Mouse (Mus musculus) heart, embryonic 12.5 days (tissue): Measurements from ENCODE around the gene Heyl. TPM values are rescaled to one million over a fixed set of nuclear protein-coding genes. Genes with fewer than 3 reads are reported as not detected.
A peak's percentile ranks its signal among the peaks of the same experiment; 100 is the strongest.

Source experiments
- ATAC-seq: fragments of 200-750 bp; cut with Nextera tagmentation; 2 replicates; pipeline ENCODE4 v1.8.0; 2017; ENCODE audit warnings: moderate TSS enrichment, moderate library complexity; ENCODE audit not compliant: insufficient number of reproducible peaks, low FRiP score
- H3K27ac ChIP-seq: fragments of 300-500 bp; sonication (generic); 2 replicates; pipeline ENCODE4 v1.5.1; 2016; ENCODE audit warnings: mild to moderate bottlenecking, moderate library complexity; ENCODE audit not compliant: poor library complexity, severe bottlenecking
- H3K27me3 ChIP-seq: fragments of 300-500 bp; sonication (generic); replicated peaks from 2 replicates; pipeline ENCODE4 v1.6.1; 2016; ENCODE audit warnings: mild to moderate bottlenecking, moderate library complexity
- H3K36me3 ChIP-seq: fragments of 300-500 bp; sonication (generic); 2 replicates; pipeline ENCODE4 v1.6.1; 2016; ENCODE audit warnings: mild to moderate bottlenecking, moderate library complexity
- H3K4me1 ChIP-seq: fragments of 300-500 bp; sonication (generic); replicated peaks from 2 replicates; pipeline ENCODE4 v1.6.1; 2016; ENCODE audit warnings: mild to moderate bottlenecking
- H3K4me2 ChIP-seq: fragments of 300-500 bp; sonication (generic); 2 replicates; pipeline ENCODE4 v1.6.1; 2016; ENCODE audit warnings: mild to moderate bottlenecking, moderate library complexity
- H3K4me3 ChIP-seq: fragments of 300-500 bp; sonication (generic); 2 replicates; pipeline ENCODE4 v1.5.1; 2016; ENCODE audit warnings: mild to moderate bottlenecking
- H3K9ac ChIP-seq: fragments of 300-500 bp; sonication (generic); 2 replicates; pipeline ENCODE4 v1.6.1; 2016; ENCODE audit warnings: mild to moderate bottlenecking, moderate library complexity
- H3K9me3 ChIP-seq: fragments of 300-500 bp; sonication (generic); replicated peaks from 2 replicates; pipeline ENCODE4 v1.6.1; 2016; ENCODE audit warnings: mild to moderate bottlenecking, moderate library complexity
- WGBS: fragments of 180-500 bp; shearing (Covaris S2); methylation state at CpG from one replicate; pipeline ENCODE4 v1.1.7; 2016; 5-methylcytosine and 5-hydroxymethylcytosine counted together
- polyA plus RNA-seq: library from polyadenylated mRNA; unstranded; fragments of >200 nt; fragmentation: Nextera tagmentation; extraction: Ambion mirVana; gene quantifications from 2 replicates; pipeline ENCODE4 v1.2.1, GENCODE M21; 2016

The Heyl gene
- polyA plus RNA-seq, 1 experiment from 2014 or later: 7.3 TPM

DNA sequence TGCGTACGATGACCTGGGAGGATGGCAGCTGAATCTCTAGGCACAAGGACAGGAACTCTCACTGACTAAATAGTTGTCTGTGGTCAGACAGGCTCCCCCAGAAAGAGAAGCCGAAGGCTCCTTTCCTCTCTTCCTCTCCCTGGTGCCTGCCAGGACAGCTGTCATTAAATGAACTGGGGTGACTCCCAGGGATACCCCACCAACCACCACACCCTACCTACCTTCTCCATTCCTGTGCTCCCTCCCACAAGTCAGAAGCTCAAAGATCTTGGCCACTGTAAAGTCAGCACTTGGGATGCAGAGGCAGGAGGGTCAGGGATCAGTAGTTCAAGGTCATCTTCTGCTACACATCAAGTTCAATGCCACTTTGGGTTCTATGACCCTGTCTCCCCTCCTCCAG lies 515 bp upstream of the Heyl start:
- no peak overlapping the region for H3K9ac ChIP-seq
- peaks cover 48% of the 10 kb centered on the region for H3K4me1 ChIP-seq
- peaks cover 19% of the 10 kb centered on the region; the same call in 1 of the 2 replicates for H3K27me3 ChIP-seq
- no peak overlapping the region for H3K27ac ChIP-seq
- peak overlapping the region; percentile 97; the same call in 1 of the 2 replicates for H3K4me2 ChIP-seq
- H3K4me3 ChIP-seq: peak overlapping the region; percentile 61; the same call in 1 of the 2 replicates
- no peaks in the 10 kb centered on the region for H3K36me3 ChIP-seq
- 66% methylated on average over 3 of the region's 3 CpGs for WGBS
- ATAC-seq: no peak
- H3K9me3 ChIP-seq: no peaks in the 10 kb centered on the region

DNA sequence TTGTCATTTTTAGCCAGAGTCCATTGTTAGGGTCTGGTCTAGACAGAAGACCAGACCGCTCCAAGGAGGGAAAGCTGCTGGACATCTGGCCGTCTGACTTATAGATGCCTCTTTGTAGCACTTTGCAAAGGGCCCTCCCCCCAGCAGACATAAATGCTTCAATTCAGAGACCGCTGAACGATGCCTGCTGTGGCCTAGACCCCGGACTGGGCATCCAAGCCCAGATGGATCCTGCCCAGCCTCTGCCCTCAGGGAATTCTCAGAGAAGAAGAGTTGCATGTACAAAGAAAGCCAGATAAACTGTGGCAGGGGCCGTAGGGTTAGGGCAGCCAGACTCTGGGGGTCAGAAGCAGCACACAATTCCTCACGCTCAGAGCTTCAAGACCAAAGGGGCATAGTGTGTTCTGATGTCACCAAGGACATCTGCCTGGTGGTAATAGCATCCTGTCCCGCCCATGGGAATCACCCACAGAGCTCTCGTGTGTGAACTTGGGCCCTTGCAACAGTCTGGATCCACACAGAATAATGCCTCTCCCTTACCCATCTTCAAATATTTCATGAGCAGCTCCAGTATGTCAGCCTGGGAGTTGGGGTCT lies 2.6 kb downstream of the Heyl start:
- Histone ChIP-seq H3K4me2 (no peak overlapping the region), H3K9me3 (no peaks in the 10 kb centered on the region), H3K4me3 (no peak overlapping the region), H3K36me3 (no peaks in the 10 kb centered on the region), H3K27ac (no peak overlapping the region), H3K27me3 (peaks cover 26% of the 10 kb centered on the region; the same call in 1 of the 2 replicates), H3K9ac (no peak overlapping the region), H3K4me1 (peaks cover 59% of the 10 kb centered on the region)
- WGBS: 63% methylated on average over 9 of the region's 9 CpGs
- ATAC-seq: no peak

DNA sequence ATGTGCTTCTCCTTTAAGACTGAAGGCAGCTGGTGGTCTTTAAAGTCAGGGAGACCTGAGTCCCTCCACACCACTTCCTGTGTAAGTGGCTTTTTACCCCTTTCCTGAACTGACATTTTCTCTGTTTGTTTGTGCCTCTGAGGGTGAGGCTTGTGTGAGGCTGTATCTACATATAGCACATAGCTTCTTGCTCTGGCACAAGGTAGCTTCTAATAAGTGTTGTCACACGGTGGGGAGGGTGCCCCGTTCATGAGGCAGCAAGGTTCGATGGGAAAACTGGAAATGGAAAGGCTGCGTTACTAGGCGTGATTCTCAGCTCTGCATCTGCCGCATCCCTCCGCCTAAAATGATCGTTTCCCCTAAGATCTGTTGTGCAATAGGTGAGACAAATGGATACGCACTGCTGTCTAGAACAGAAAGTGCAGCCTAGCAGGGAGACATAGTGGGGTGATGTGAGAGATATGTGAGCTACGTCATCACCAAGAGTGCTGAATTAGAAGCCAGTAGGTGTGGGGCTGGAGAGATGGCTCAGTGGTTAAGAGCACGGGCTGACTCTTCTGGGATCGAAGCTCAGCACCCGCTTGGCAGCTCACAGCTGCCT lies 3.2 kb downstream of the Heyl start:
- no peak overlapping the region for H3K9ac ChIP-seq

DNA sequence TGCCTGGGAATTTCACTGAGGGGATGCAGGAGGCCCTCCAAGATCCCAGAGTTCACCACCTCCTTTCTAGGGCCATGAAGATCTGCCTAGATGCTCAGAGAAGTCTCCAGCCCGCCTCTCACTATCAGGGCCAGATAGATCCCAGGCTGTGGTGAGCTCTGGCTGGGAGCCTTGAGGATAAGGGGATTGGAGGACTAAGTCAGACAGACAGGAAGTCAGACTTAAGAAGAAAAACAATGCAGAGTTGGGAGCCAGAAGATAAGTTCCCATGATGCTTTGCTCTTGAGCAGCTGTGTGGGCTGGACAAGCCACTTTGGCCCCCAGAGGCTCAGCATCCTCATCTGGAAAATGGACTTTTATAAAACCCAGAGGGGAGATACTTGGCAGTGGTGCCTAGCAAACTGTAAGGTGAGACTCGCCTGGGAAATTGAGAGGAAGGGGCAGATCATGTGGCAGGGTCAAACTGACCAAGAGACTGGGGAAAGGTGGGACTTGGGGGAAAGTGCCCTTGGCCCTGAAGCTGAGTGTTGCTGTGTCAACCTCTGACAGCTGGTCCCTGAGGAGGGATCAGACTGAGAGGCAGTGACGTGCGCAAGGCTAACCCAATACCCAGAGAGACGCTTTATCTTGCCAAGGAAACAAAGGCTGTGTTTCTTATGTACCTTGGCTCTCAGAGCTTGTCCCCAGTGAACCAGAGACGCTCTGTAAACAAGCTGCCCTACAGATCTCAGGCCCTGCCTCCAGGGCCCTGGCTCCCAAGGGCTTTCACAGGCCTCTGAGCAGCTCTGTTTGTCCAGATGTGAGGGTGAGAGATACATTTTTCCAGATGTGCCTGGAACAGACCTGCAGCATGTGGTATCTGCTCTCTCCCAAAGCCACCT lies 4.3 kb downstream of the Heyl start:
- H3K9me3 ChIP-seq: no peaks in the 10 kb centered on the region
- peak overlapping the region; percentile 24; the same call in 1 of the 2 replicates for H3K27ac ChIP-seq
- ATAC-seq: peak; percentile 61; the same call in 1 of the 2 replicates
- H3K9ac ChIP-seq: no peak overlapping the region
- WGBS: 46% methylated on average over 6 of the region's 6 CpGs
- H3K4me1 ChIP-seq: peaks cover 58% of the 10 kb centered on the region
- no peaks in the 10 kb centered on the region for H3K36me3 ChIP-seq
- H3K4me3 ChIP-seq: no peak overlapping the region
- no peak overlapping the region for H3K4me2 ChIP-seq
- H3K27me3 ChIP-seq: peaks cover 25% of the 10 kb centered on the region; the same call in 1 of the 2 replicates

More for the DNA sequence above, 3.2 kb downstream of the Heyl start:
- no peak overlapping the region for H3K4me2 ChIP-seq
- H3K27ac ChIP-seq: no peak overlapping the region
- WGBS: 79% methylated on average over 13 of the region's 13 CpGs
- H3K9me3 ChIP-seq: no peaks in the 10 kb centered on the region
- no peak for ATAC-seq
- H3K4me3 ChIP-seq: no peak overlapping the region
- H3K36me3 ChIP-seq: no peaks in the 10 kb centered on the region
- peaks cover 30% of the 10 kb centered on the region; the same call in 1 of the 2 replicates for H3K27me3 ChIP-seq
- peaks cover 59% of the 10 kb centered on the region for H3K4me1 ChIP-seq

DNA sequence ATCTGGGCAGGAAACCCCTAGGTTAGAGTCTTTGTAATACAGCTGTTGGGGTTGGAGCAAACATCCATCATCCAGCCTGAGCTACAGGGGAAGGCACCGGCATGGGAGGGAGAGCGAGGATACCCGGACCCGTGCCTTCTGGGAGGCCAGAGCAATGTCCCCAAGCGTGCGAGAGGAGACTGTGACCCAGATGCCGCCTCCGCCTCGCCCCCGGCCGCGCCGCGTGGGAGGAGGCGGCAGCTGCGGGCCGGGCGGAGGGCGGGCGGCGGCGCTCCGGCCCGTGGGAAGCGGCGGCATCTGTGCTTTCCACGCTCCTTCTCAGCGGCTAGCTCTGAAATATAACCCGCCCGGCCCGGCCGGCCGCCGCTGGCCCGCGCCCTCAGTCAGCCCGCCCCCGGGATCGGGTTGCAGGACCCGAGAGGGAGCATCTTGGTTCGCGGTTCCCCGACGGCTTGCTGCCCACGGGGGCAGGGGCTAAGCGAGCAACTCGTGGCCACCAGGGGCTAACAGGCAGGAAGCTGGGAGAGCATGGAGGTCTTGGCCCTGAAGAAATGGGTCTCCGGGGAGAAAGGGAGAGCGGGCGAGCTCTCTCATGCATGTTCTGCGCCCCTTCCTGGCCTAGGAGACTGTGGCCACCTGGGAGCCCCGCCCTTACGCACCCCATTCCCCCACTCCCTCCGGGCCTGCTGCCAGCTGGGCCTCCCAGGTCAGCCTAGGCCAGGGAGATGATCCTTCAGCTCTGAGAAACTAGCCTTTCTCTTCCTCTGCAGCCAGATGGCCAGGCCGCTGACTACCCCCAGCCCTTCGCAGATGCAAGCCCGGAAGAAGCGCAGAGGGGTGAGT lies 6.2 kb downstream of the Heyl start:
- WGBS: 9% methylated on average over 58 of the region's 58 CpGs
- Histone ChIP-seq H3K4me2 (peak overlapping the region; percentile 80), H3K4me3 (peak overlapping the region; percentile 46), H3K4me1 (peaks cover 50% of the 10 kb centered on the region), H3K27ac (0 out of 2 replicates have a peak overlapping the region, but pooled peaks have one; percentile 13), H3K9ac (peak overlapping the region; percentile 67), H3K27me3 (peaks cover 17% of the 10 kb centered on the region; the same call in 1 of the 2 replicates), H3K9me3 (no peaks in the 10 kb centered on the region), H3K36me3 (no peaks in the 10 kb centered on the region)
- peak; percentile 49; the same call in 1 of the 2 replicates for ATAC-seq

DNA sequence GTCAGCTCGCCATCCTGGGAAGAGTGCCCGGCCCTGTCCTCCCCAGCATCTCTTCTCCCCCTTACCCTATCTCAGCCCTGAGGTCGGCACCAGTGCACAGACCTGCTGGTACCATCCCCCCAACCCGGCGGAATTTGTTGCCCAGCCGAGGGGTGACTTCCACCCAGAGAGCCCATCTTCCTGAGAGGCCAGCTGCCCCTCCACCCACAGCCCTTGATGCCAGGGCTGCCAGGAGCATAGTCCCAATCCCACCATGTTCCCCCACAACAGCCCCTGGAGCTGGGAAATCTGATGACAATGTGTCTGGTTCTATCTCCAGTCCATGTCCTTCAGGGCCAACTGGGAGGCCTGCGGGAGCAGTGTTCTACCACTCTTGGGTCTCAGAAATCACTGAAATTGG lies 12.9 kb downstream of the Heyl start:
- no peak overlapping the region for H3K9ac ChIP-seq
- H3K36me3 ChIP-seq: 0 out of 2 replicates have a peak, but pooled peaks cover 2% of the 10 kb centered on the region
- peaks cover 47% of the 10 kb centered on the region for H3K4me1 ChIP-seq
- 78% methylated on average over 7 of the region's 7 CpGs for WGBS
- H3K27me3 ChIP-seq: 0 out of 2 replicates have a peak, but pooled peaks cover 4% of the 10 kb centered on the region
- ATAC-seq: no peak
- H3K4me2 ChIP-seq: no peak overlapping the region
- no peak overlapping the region for H3K4me3 ChIP-seq
- no peaks in the 10 kb centered on the region for H3K9me3 ChIP-seq
- peak overlapping the region; percentile 97 for H3K27ac ChIP-seq

DNA sequence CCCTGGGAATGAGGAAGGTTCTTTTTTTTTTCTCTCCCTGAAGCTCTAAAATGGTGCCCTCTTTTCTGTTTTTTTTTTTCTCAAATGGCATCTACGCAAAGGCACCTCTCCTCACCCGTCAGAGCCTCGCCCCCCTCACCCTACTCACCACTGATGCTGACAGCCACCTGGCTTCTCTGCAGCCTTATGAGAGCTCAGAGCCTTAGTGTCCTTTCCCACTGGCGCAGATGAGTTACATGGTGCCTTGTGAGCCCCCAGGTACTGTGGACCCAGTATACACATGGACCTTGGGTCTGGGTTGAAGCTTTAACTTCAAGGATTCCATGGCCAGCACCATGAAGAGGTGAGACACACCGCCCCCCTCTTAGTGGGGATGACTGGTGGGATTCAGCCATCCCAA lies 13.3 kb downstream of the Heyl start:
- ATAC-seq: 0 out of 2 replicates have a peak, but pooled peaks have one; percentile 2
- H3K4me1 ChIP-seq: peaks cover 47% of the 10 kb centered on the region
- H3K9me3 ChIP-seq: no peaks in the 10 kb centered on the region
- no peak overlapping the region for H3K9ac ChIP-seq
- H3K27me3 ChIP-seq: no peaks in the 10 kb centered on the region
- peak overlapping the region; percentile 97 for H3K27ac ChIP-seq
- 84% methylated on average over 5 of the region's 5 CpGs for WGBS
- H3K4me2 ChIP-seq: 0 out of 2 replicates have a peak overlapping the region, but pooled peaks have one; percentile 12
- 0 out of 2 replicates have a peak, but pooled peaks cover 2% of the 10 kb centered on the region for H3K36me3 ChIP-seq
- no peak overlapping the region for H3K4me3 ChIP-seq

DNA sequence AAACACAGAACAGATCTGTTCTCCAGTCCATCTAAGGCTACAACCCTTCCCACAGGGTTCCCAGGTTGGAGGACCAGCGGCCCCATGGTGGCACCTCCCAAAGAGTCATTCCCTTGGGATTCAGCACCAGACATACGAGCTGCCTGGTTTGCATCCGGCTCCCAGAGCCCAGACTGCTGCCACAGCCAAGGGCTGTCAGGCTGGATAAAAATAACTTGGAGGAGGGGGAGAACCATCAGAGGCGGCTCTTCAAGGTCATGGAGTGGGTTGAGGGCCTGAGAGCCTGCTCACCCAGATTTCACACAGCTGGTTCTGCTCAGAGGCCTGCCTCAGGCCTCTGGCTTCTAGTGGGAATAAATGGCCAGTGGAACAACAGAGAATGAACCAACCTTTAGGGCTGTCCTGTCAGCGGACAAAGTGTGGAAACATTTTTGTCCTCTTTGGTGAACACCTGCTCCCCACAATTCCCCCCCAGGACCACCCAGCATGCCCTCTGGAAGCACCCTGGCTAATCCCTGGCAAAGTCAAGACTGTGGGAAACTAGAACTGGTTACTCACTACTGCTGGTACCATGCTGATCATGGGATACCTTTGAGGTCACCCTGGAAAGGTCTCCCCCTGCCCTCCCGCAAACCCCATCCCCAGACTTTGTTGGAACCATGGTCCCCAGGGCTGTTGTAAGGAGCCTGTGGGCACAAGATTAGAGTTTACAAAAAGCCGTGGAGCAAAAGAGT lies 14.0 kb downstream of the Heyl start:
- peak; percentile 71 for ATAC-seq
- Histone ChIP-seq H3K4me2 (0 out of 2 replicates have a peak overlapping the region, but pooled peaks have one; percentile 12), H3K4me3 (no peak overlapping the region), H3K27ac (peak overlapping the region; percentile 97), H3K36me3 (0 out of 2 replicates have a peak, but pooled peaks cover 2% of the 10 kb centered on the region), H3K9me3 (no peaks in the 10 kb centered on the region), H3K27me3 (no peaks in the 10 kb centered on the region), H3K4me1 (peaks cover 52% of the 10 kb centered on the region), H3K9ac (peak overlapping the region; percentile 22; the same call in 1 of the 2 replicates)
- WGBS: 34% methylated on average over 7 of the region's 7 CpGs

DNA sequence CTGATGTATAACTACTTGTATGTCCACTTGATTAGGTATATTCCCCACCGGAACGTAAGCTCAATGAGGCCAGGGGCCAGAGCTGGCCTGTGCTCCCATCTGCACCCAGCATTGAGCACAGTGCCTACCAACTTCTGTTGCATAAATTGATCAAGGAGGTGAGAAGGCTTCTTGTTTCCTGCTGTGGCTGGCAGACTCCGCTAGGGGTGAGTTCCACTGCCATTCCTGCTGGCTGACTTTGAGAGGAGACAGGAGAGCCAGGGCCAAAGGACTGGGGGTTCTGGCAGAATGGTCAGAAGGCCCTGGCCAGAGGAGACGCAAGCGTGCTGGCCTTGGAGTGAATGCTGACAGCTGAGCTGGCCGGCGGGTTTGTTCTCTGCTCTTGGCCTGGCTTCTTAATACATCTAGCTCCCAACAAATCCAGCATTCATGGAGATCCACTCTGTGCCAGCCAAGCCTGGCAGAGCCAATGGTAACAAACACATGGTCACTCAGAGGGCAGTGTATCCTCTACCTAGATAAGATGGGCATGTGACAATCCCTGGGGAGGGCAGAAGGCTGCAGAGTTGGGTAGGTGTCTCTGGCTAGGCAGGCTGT lies 15.7 kb downstream of the Heyl start:
- 66% methylated on average over 7 of the region's 7 CpGs for WGBS
- H3K9ac ChIP-seq: no peak overlapping the region
- H3K4me2 ChIP-seq: no peak overlapping the region
- H3K27me3 ChIP-seq: no peaks in the 10 kb centered on the region
- no peaks in the 10 kb centered on the region for H3K9me3 ChIP-seq
- H3K27ac ChIP-seq: peak overlapping the region; percentile 43; the same call in 1 of the 2 replicates
- no peak for ATAC-seq
- H3K36me3 ChIP-seq: 0 out of 2 replicates have a peak, but pooled peaks cover 2% of the 10 kb centered on the region
- H3K4me1 ChIP-seq: peaks cover 55% of the 10 kb centered on the region
- H3K4me3 ChIP-seq: no peak overlapping the region
